Mouse (Mus musculus) ES-E14 (cell line): ENCODE data around the gene Urad.

ENCODE experiments used
- CHD2 ChIP-seq: IDR thresholded peaks from 2 replicates; pipeline ENCODE4 v1.6.1; 2014; ENCODE audit warnings: mild to moderate bottlenecking, low read depth, low read length, inconsistent platforms
- ZNF384 ChIP-seq: IDR thresholded peaks from 2 replicates; pipeline ENCODE4 v1.6.1; 2012; ENCODE audit warnings: low read depth, low read length, inconsistent platforms

DNA sequence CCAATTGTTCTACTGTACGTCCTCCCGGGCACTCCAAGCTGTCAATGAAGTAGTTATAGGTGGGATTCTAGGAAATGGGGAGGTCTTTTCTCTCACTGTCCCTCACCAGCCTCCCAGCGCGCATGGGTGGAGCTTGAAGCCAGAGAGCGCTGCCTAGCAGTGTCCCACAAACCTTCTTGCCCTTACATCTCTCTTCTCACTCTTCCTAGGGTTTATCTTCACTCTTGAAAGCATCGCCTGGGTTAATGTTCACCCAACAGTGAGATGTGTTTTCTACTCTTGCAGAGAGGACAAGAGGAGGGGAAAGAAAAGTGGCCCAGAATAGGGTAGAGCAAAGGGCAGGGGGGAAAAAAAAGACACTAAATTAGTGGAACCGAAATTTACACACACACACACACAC is 4.9 kb downstream of the Urad start:
- TF ChIP-seq ZNF384 (no peak), CHD2 (no peak)
